Mouse (Mus musculus) heart, postnatal 14 days (tissue): ENCODE results near the gene Dirc2. TPM values are rescaled to one million over a fixed set of nuclear protein-coding genes. Genes with fewer than 3 reads are reported as not detected.

Source experiments
- DNase-seq, 2 experiments: peaks; one replicate each; pipeline ENCODE4 v3.0.0; 2021 to 2022
- intact Hi-C: fragments of 180-260 bp; cut with DNase I; formaldehyde crosslinking; loops from one replicate; pipeline ENCODE4 v1.15.1; 2025
- total RNA-seq, 2 experiments: library from RNA; stranded (reverse); gene quantifications; 2 replicates each; pipeline ENCODE4 v1.2.3; 2021

Dirc2 gene
- total RNA-seq, 2 experiments from 2014 or later: 56.2 to 61.5 TPM

DNA sequence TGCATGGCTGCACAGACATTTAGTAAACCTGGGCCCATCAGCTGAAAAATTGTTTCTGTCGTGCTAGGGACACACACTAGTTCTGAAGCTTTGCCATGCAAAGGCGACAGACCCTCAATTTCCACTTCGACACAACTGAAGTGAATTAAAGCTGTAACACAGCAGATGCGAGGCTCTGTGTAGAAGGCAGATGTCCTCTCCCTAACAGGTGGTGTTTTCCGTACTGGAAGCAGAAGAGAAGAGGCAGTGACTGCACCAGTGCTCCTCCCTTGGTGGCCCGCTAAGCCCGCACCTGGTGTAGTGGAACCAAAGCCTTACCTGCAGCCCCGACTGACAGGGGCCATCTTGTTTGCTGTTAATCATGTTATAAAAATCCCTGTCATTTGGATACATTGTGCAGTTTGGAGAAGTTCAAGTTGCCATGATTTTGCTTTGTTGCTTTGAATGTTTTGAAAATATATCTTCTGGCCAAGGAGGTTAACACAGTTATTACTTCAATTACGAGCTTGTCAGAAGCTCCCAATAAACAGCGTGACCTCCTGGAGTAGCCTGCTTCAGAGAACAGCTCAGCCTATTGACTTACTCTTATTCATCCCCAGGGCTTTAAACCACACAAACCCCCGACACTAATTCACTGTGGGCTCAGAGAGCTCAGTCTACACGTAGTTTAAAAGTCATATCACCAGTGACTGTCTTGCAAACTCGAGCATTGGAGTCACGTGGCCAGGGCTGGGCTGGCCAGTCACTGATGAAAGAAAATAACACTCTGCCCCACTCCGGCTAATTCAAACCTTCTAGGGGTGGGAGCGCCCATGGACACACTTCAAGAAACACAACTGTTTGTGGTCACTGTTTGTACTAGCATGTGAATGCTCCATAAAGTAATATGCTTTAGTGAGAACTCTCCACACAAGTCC, 65.1 kb downstream of the Dirc2 start:
- intact Hi-C loops: loop anchor here (10.0 kb wide), 1 partner anchor 389 kb away; no protein-coding TSS in a partner anchor
- no peak for DNase-seq

DNA sequence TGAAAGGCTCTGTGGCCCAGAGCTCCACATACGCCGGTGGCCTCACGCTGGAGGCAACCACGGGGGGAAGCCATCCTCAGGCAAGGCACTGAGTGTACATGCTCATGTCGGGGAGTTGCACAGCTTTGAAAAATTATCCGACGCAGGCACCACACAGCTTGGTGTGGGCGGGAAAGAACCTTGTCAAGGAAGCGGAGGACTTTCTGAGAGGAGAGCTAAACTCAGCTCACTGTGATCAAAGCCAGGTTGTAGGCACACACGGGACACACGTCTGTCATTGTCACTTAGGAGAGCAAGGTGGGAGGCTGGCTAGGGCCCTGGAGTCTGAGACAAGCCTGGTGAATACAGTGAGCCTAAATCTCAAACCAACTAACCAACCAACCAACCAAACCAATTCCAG, 67.3 kb downstream of the Dirc2 start:
- no peak for DNase-seq
- intact Hi-C loops: loop anchor here (10.0 kb wide), 1 partner anchor 387 kb away; no protein-coding TSS in a partner anchor

DNA sequence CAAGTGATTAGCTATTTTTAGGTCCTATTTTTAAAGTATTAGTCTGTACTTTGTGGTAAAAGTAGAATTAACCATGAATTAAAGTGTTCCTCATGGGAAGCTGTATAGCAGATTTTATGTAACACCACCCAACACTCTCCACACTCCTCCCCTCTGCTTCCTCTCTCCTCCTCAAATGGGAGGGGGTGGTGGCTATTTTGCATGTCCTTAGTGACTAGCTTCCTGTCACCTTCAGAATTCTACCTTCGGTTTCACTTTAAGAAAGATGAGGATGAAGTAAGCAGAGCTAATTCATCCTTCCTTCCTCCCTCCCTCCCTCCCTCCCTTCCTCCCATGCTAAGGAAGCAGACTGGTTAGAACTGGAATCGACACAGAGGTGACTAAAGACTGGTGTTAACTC, 73.1 kb downstream of the Dirc2 start:
- intact Hi-C loops: no loop called here
- DNase-seq: no peak

DNA sequence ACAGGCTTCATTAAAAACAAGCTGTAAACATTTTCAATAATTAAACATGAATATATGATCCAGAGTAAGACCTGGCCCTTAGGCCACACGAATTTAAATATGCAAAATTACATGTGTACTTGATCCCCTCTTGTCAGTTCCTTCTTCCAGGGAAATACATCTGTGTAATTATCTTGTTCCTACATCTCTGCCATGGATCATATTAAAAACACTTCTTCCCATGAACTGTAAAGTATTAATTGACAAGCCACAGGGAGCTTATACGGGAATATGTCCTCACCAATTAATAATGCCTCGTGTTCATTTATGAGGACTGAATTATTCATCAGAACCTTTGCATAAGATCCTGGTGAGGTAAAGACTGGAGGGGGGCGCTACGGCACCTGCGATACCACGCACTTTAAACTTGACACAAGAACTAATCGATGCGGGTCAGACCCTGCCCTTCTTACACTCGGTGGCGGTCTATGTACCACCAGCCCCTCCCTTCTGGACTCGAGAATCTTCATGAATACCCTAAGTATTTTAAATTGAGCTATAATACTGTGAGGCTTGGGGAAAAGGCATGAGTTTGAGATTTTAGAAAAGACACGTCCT, 74.8 kb downstream of the Dirc2 start:
- no peak for DNase-seq
- intact Hi-C loops: no loop called here

DNA sequence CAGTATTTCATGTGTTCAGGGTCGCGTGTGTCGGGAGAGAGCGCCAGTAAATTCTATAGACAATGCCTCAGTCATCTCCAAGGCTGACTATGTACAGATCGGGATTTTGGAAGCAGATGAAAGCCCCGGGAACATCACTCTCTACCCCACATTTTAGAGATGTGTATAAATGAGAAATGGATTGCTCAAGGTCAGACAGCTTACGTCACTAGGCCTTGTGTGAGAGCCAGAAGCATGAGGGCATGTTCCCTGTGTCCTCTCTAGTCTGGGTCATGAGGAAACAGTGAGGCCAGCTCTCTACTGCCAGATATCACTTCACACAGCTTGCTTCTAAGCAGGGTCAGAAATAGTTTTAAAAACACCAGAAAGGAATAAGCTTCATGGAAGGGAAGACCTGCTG, 77.5 kb downstream of the Dirc2 start:
- intact Hi-C loops: no loop called here
- DNase-seq: no peak

DNA sequence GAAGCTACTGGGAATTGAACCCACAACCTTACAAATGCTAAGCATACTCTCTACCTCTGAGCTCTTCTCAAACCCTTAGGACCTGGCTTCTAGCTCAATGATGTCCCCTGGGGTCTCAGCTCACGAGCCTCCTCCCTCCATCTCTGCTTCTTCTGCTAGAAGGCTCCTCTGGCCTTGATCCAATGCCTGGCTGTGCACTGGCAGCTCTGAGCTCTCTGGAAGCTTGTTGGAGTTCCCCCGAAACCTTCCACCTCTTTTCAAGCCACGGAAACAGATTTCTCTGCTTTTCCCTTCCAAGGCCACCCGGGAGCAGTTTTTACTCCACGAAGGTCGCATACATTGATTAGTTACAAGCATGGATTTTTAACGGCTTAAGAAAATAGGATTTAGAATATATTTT, 82.7 kb downstream of the Dirc2 start:
- DNase-seq: peak in 1 of 2 experiments; percentile 12
- intact Hi-C loops: no loop called here

DNA sequence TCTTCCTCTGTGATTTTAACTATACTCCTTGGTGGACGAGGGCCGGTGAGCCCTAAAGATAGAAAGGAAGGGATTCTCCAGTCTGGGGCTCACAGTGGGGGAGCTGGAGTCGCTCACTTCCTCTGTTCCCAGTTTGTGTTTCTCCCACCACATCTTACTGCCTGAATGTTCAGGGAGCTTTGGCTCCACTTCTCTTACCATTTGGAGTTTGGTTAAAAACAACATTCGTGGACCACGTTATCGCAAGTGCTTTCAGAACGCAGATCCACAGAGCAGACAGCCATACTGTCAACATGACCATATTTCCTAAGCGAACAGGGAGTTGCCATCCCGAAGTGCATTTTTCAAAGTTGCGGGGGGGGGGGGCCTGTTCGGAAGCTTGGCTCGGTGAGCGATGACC, 84.1 kb downstream of the Dirc2 start:
- no peak for DNase-seq
- intact Hi-C loops: no loop called here

DNA sequence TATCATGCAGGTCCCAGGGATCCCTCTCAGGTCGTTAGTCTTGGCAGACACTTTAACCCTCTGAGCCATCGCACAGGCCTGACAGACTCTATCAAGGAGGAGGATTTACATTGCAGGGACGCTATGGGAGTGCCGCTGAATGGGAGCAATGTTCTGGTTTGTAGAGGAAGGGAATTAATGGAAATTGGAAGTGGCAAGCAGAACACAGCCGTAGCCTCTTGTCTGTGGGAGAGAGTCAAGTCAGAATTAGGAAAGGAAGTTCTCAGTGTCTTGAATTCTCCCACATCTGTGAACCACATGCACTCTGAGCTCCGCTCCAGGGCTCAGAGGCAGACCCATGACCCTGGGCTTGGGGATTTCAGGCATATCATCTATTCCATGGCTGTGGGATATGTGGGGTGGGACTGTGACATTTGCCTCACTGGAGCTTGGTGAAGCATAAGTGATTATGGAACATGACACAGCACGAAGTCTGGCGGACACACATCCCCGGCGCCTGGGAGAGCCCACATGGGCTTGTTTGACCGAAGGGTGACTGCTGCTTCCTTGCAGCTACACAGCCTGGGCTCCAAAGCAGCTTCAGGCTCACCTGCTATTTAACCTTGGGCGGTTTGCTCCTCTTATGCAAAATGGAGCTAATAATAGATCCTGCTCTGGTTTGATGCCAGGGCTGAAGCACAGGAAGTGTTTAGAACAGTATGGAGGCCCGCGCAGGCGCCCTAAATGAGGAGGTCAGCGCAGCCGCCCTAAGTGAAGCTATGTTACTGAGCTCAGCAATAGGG, 87.6 kb downstream of the Dirc2 start:
- intact Hi-C loops: no loop called here
- DNase-seq: peak; percentile 42 to 68

DNA sequence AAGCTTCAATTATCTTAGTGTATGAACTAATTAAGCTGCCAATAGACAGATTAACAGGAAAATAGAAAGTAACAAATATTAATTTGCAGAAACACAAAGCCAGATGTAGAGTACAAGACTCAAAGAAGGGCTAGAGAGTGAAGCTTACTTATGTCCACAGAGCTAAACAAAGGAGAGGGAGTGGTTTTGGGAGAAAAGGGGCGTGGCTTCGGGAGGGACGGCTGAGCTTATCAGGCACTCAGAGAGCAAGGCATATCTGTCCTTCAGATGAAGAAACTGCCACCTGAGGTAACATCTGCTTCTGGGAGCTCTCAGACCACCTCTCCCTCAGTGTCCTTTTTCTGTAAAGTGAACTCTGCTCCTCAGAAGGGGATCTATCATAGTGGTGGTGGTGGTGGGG, 90.7 kb downstream of the Dirc2 start:
- intact Hi-C loops: no loop called here

DNA sequence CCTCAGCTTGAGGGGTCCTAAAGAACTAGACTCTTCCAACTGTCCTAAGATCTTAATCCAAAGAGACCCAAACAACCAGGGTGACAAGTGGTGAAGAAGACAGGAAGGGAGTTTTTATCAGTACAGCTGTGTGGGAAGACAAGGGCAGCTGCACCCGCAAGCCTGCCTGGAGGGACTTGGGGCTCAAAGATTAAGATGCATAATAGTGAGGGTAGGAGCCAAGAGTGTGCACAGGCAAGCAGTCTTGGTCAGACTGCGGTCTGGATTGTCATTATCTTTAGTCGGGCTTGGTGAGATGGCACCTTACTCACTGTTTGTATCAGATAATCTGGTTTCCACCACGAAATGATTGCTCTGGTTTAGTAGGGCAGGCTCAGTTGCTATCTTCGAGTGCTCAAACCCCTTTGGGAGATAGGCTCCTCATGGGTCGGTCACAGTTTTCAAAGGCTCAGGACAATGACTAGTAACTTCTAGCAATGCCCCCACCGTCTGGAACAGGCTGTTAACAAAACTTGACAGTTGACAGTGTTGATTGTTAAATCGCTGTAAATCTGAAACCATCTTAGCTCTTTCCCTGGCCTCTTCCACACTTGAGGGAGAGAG, 91.5 kb downstream of the Dirc2 start:
- intact Hi-C loops: no loop called here
- no peak for DNase-seq

More for the DNA sequence above, 90.7 kb downstream of the Dirc2 start:
- no peak for DNase-seq

DNA sequence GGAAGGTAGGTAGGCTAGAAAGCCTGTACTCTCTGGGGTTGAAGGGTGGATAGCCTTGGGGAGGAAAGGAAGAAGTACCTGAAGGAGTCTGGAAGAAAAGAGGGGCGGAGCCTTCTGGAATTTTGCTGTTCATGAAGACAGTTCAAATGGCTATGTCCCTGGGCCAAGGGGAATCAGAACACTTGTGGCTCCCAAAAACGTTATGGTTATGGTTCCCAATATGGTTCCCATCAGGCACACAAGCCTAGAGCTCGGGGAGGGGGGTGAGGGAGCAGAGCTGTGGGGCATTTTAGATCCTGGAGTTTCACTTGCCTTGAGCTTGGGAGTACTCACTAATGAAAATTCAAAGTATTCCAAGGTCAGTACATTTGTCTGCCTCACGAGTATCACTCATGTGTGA, 104.3 kb downstream of the Dirc2 start:
- no peak for DNase-seq
- intact Hi-C loops: no loop called here

DNA sequence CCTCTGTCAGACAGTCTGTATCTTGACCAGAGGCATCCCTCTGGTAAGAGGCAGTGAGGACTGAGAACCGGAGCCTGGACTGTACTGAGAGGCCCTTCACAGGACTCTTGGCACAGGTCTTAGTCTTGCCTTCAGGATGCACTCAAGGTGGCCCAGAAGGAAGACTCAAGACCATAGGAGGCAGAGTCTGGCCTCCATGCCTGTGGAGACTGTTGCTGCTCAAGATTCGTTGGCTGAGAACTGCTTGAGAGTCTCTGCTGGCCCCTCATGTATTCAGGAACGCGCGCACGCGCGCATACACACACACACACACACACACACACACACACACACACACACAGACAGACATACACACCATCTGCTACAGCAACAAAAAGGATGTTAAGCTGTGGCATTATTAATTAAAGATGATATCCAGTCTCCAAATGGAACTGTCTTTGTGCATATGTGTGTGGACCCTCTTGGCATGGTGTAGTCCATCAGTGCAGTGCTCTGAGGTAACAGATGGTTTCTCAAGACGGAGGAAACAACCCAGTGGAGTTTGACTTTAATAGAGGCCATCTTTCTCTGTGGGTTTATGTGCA, 105.2 kb downstream of the Dirc2 start:
- intact Hi-C loops: no loop called here
- no peak for DNase-seq

DNA sequence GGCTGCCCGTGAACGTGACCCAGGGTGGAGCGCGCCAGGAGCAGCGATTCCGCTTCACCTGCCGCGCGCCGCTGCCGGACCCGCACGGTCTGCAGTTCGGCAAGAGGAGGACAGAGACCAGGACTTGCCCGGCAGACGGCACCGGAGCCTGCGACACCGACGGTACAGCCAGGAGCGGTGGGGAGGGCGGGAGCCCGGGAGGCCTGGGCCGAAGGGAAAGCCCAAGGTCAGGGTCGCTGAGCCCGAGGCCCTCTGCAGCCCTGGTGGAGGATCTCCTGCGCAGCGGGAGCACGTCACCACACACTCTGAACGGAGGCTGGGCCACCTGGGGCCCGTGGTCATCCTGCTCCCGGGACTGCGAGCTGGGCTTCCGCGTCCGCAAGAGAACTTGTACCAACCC, 108.9 kb downstream of the Dirc2 start:
- DNase-seq: peak in 1 of 2 experiments; percentile 5
- intact Hi-C loops: no loop called here

DNA sequence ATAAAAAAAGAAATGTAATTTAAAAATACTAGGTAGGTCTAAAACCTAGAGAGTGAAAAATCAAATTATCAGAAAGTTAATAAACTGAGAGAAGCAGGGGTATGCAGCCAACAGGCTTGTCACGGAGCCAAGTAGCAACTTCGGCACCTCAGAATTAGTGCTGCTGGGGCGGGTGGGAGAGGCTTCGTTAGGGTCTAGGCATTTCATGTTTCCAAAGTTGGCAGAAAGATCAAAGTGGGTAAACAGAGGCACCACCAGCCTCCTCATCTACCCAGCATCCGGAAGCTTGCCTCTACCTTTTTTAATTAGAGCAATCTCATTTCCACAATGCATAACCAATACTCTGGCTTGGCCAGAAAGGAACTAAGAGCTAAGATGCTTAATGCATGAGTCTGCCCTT, 115.2 kb downstream of the Dirc2 start:
- intact Hi-C loops: no loop called here
- DNase-seq: no peak

DNA sequence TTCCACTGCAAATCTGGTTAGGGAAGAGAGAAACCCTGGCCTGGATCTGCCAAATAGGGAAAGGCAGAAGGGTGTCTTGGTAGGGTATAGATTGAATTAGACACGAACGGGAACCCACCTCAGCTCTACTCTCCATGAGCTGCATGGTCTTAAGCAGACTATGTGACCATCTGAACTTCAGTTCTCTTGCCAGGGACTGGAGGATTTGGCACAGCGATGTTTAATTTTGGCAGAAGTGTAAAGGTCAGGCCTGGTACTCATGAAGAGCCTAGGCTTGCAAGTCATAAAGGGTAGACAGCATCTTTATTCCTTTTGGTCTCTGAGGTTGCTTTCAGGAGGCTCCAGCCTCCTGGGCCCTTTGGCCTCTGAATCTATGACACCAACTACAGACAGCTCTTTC, 116.5 kb downstream of the Dirc2 start:
- intact Hi-C loops: no loop called here
- no peak for DNase-seq

DNA sequence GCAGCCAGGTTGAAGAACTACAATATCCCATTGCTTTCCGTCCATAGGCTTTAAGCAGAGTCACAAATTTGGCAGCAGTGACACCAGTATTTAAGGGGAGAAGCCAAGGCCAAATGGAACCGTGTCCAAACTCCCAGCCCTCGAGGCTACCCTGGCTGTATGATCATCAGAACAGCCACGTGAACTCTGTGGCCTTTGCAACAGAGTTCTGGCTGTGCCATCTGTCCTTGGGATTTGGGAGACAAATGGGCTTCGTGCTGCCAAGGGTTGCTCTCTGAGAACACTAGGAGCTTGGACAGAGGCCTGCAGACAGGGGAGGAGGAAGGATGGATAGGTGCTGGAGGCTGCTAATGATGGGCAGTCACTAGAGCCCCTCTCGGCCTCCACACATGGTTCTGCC, 117.0 kb downstream of the Dirc2 start:
- intact Hi-C loops: no loop called here
- peak in 1 of 2 experiments; percentile 17 for DNase-seq

DNA sequence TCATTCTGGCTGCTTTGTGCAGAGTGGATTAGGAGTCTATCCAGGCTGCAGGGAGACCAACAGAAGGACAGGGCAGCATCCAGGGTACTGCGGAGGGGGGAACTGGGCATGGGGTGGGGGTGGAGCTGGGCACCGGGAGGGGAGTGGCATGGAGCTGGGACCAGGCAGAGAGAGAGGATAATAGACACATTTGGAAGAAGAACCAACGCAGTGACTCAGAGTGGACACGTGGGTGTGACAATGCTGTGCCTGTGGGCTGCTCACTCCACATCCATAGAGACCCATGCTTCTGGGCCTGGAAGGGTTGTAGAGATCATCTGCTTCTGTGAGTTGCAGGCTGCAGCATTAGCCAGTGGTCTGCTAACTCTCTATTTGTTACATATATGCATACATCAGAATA, 120.3 kb downstream of the Dirc2 start:
- intact Hi-C loops: no loop called here

More for the DNA sequence above, 120.3 kb downstream of the Dirc2 start:
- DNase-seq: no peak
